Mouse (Mus musculus) left cerebral cortex, postnatal 14 days (tissue): ENCODE measurements at regions not wholly inside any gene's neighbourhood (a gene's known extent, or its start where the extent isn't known, plus 50 kb on each side); places are given as distances from the start of the nearest gene placed in this dataset.

Experiments used
- DNase-seq, 2 experiments: peaks; one replicate each; pipeline ENCODE4 v3.0.0; 2021 to 2022; ENCODE audit warnings: low spot score in 2 of 2, mixed read lengths in 1 of 2
- intact Hi-C: fragments of 180-260 bp; cut with DNase I; formaldehyde crosslinking; loops from one replicate; pipeline ENCODE4 v1.15.1; 2025

- intact Hi-C loops: no loop called here
- no peak for DNase-seq
Observed at GRCm38 (mm10) chr13:43961047-43961690, 176.6 kb downstream of the Cd83 start.

- no peak for DNase-seq
Observed at GRCm38 (mm10) chr13:43961987-43962386, 177.4 kb downstream of the Cd83 start.

GRCm38 (mm10) chr13:43963321-43963720 is 178.7 kb downstream of the Cd83 start:
- DNase-seq: no peak
- intact Hi-C loops: no loop called here

More at GRCm38 (mm10) chr13:43961987-43962386, 177.4 kb downstream of the Cd83 start:
- intact Hi-C loops: no loop called here

- DNase-seq: no peak
- intact Hi-C loops: no loop called here
Observed at GRCm38 (mm10) chr13:43965256-43965905, 180.8 kb downstream of the Cd83 start.

GRCm38 (mm10) chr13:43967516-43967915 is 182.9 kb downstream of the Cd83 start:
- intact Hi-C loops: no loop called here
- no peak for DNase-seq

- no peak for DNase-seq
- intact Hi-C loops: no loop called here
Observed at GRCm38 (mm10) chr13:43972906-43973305, 188.3 kb downstream of the Cd83 start.

GRCm38 (mm10) chr13:43975281-43975680 is 190.7 kb downstream of the Cd83 start:
- no peak for DNase-seq
- intact Hi-C loops: no loop called here

GRCm38 (mm10) chr13:43975801-43976200 is 191.2 kb downstream of the Cd83 start:
- intact Hi-C loops: no loop called here
- no peak for DNase-seq

- intact Hi-C loops: no loop called here
- DNase-seq: no peak
Observed at GRCm38 (mm10) chr13:43976676-43977075, 192.1 kb downstream of the Cd83 start.

- intact Hi-C loops: no loop called here
- DNase-seq: no peak
Observed at GRCm38 (mm10) chr13:43987338-43987737, 202.8 kb downstream of the Cd83 start.

- intact Hi-C loops: no loop called here
- no peak for DNase-seq
Observed at GRCm38 (mm10) chr13:43988421-43988820, 203.8 kb downstream of the Cd83 start.

GRCm38 (mm10) chr13:43990281-43991101 is 205.9 kb downstream of the Cd83 start:
- peak; percentile 70 to 86 for DNase-seq
- intact Hi-C loops: no loop called here

GRCm38 (mm10) chr13:43991774-43992173 is 207.2 kb downstream of the Cd83 start:
- DNase-seq: peak; percentile 38 to 40

GRCm38 (mm10) chr13:43992968-43993367 is 208.4 kb downstream of the Cd83 start:
- intact Hi-C loops: no loop called here
- DNase-seq: no peak

More at GRCm38 (mm10) chr13:43991774-43992173, 207.2 kb downstream of the Cd83 start:
- intact Hi-C loops: no loop called here

GRCm38 (mm10) chr13:43994361-43994760 is 209.8 kb downstream of the Cd83 start:
- intact Hi-C loops: no loop called here
- DNase-seq: no peak

- DNase-seq: no peak
- intact Hi-C loops: no loop called here
Observed at GRCm38 (mm10) chr13:43995623-43996022, 211.0 kb downstream of the Cd83 start.

- no peak for DNase-seq
- intact Hi-C loops: no loop called here
Observed at GRCm38 (mm10) chr13:44001861-44002545, 217.4 kb downstream of the Cd83 start.

GRCm38 (mm10) chr13:44012868-44013267 is 228.3 kb downstream of the Cd83 start:
- intact Hi-C loops: no loop called here
- DNase-seq: no peak

GRCm38 (mm10) chr13:44018489-44019303 is 234.1 kb downstream of the Cd83 start:
- intact Hi-C loops: no loop called here
- DNase-seq: no peak
